Mouse (Mus musculus) cerebellum, postnatal 4 days (tissue): ENCODE data around the gene Pafah1b2.

Experiments
- DNase-seq, 2 experiments: peaks; one replicate each; pipeline ENCODE4 v3.0.0; 2022; ENCODE audit warnings: low spot score in 2 of 2, mixed read lengths in 1 of 2

The Pafah1b2 gene

GRCm38 (mm10) chr9:46026058-46026849 is 13.8 kb upstream of the Pafah1b2 start:
- no peak for DNase-seq

- peak in 1 of 2 experiments; percentile 10 for DNase-seq
Measured at GRCm38 (mm10) chr9:46023591-46023990, 11.1 kb upstream of the Pafah1b2 start.

GRCm38 (mm10) chr9:46019975-46020374 is 7.5 kb upstream of the Pafah1b2 start:
- no peak for DNase-seq

GRCm38 (mm10) chr9:46018316-46018715 is 5.8 kb upstream of the Pafah1b2 start:
- DNase-seq: no peak

- DNase-seq: no peak
Measured at GRCm38 (mm10) chr9:46016417-46016816, 3.9 kb upstream of the Pafah1b2 start.

GRCm38 (mm10) chr9:46015831-46016230 is 3.3 kb upstream of the Pafah1b2 start:
- DNase-seq: peak in 1 of 2 experiments; percentile 30

GRCm38 (mm10) chr9:46015081-46015551 is 2.6 kb upstream of the Pafah1b2 start:
- DNase-seq: peak in 1 of 2 experiments; percentile 15

- DNase-seq: peak in 1 of 2 experiments; percentile 21
Measured at GRCm38 (mm10) chr9:46014251-46014681, 1.8 kb upstream of the Pafah1b2 start.

GRCm38 (mm10) chr9:46013616-46014015 is 1.1 kb upstream of the Pafah1b2 start:
- no peak for DNase-seq

- no peak for DNase-seq
Measured at GRCm38 (mm10) chr9:46013009-46013586, 608 bp upstream of the Pafah1b2 start.

GRCm38 (mm10) chr9:46011094-46011970 is 1.2 kb downstream of the Pafah1b2 start:
- DNase-seq: no peak

GRCm38 (mm10) chr9:46009669-46009983 is 2.9 kb downstream of the Pafah1b2 start:
- DNase-seq: no peak

GRCm38 (mm10) chr9:46008931-46009668 is 3.4 kb downstream of the Pafah1b2 start:
- DNase-seq: no peak

- no peak for DNase-seq
Measured at GRCm38 (mm10) chr9:46006224-46006623, 6.3 kb downstream of the Pafah1b2 start.

- DNase-seq: no peak
Measured at GRCm38 (mm10) chr9:46004529-46004928, 8.0 kb downstream of the Pafah1b2 start.

- peak; percentile 84 to 88 for DNase-seq
Measured at GRCm38 (mm10) chr9:46003729-46004128, 8.8 kb downstream of the Pafah1b2 start.

- no peak for DNase-seq
Measured at GRCm38 (mm10) chr9:45999009-45999408, 13.5 kb downstream of the Pafah1b2 start.

- DNase-seq: peak in 1 of 2 experiments; percentile 63
Measured at GRCm38 (mm10) chr9:45985229-45985567, 27.3 kb downstream of the Pafah1b2 start.

GRCm38 (mm10) chr9:45984409-45985228 is 27.9 kb downstream of the Pafah1b2 start:
- peak; percentile 74 to 90 for DNase-seq

GRCm38 (mm10) chr9:45983676-45984408 is 28.6 kb downstream of the Pafah1b2 start:
- DNase-seq: peak in 1 of 2 experiments; percentile 29
